Mouse (Mus musculus): ENCODE results near the gene Ankrd63. TPM values are rescaled to one million over a fixed set of nuclear protein-coding genes. Genes with fewer than 3 reads are reported as not detected.

Ankrd63 gene
- total RNA-seq, 1 experiment, result not detected

Other genes with a start within 250 kb of the Ankrd63 start
- 132 and 191 TPM in 2 replicates for gene Srp14, start 224.3 kb downstream of the Ankrd63 start, total RNA-seq (2012; rRNA removed)
- gene Bmf, start 154.3 kb downstream of the Ankrd63 start, total RNA-seq (2012; rRNA removed), result 9.1 and 14.1 TPM in 2 replicates
- gene Bub1b, start 105.8 kb downstream of the Ankrd63 start, total RNA-seq (2012; rRNA removed), result 115 and 121 TPM in 2 replicates
- gene Pak6, start 40.7 kb downstream of the Ankrd63 start, total RNA-seq (2012; rRNA removed), result 0.85 and 3.1 TPM in 2 replicates
- 0.09 TPM in 1 of 2 replicates, not detected in the other for gene Plcb2, start 24.5 kb upstream of the Ankrd63 start, total RNA-seq (2012; rRNA removed)
- gene Inafm2, start 41.8 kb upstream of the Ankrd63 start, total RNA-seq (2012; rRNA removed), result 2.2 and 2.7 TPM in 2 replicates
- 1.1 and 3.1 TPM in 2 replicates for gene Ccdc9b, start 58.7 kb upstream of the Ankrd63 start, total RNA-seq (2012; rRNA removed)
- gene Phgr1, start 68.8 kb upstream of the Ankrd63 start, total RNA-seq (2012; rRNA removed), result not detected in 2 replicates
- gene Disp2, start 75.8 kb upstream of the Ankrd63 start, total RNA-seq (2012; rRNA removed), result 0.21 and 0.31 TPM in 2 replicates
- 36.5 and 43.4 TPM in 2 replicates for gene Knstrn, start 110.0 kb upstream of the Ankrd63 start, total RNA-seq (2012; rRNA removed)
- gene Ivd, start 158.0 kb upstream of the Ankrd63 start, total RNA-seq (2012; rRNA removed), result 19.6 and 24.9 TPM in 2 replicates
- gene Bahd1, start 196.4 kb upstream of the Ankrd63 start, total RNA-seq (2012; rRNA removed), result 6.0 and 7.7 TPM in 2 replicates
- gene Chst14, start 222.5 kb upstream of the Ankrd63 start, total RNA-seq (2012; rRNA removed), result 6.1 and 8.3 TPM in 2 replicates